Mouse (Mus musculus) left cerebral cortex, adult 11 months (tissue): ENCODE results near the gene Txndc9.
"Not testable (repeated sequence)": the region's sequence is repeated elsewhere in the genome, so short reads cannot be mapped to it uniquely, and the experiment has no call there.

Experiments used
- DNase-seq: peaks from one replicate; pipeline ENCODE4 v3.0.0; 2022; ENCODE audit warnings: low spot score

The Txndc9 gene

GRCm38 (mm10) chr1:37997867-37998266, at the start of gene Txndc9, which contains the start of gene Eif5b:
Gene Txndc9 (minus strand): TSS chr1:37997893.
Gene Eif5b (plus strand): TSS chr1:37998010.
- DNase-seq, result peak; percentile 94

- DNase-seq, result no peak
Observed at GRCm38 (mm10) chr1:38038898-38039297, 41.2 kb upstream of the Txndc9 start.

DNA sequence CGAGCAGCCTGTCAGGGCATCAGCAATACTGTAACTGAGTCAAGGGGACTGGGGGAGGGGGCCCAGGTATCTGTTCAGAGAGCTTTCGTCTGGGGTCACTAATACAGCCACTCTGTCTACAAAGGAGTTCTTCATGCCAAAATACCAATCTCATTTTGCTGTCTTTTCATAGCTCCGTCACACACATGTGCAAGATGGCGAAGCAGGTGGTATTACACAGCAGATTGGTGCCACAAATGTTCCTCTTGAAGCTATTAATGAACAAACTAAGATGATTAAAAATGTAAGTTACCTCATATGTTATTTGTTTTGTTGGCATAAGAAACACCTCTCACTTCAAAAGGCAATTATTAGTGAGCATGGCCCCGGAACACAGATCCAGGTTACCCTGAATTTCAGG, 39.7 kb upstream of the Txndc9 start:
- DNase-seq, result no peak

DNA sequence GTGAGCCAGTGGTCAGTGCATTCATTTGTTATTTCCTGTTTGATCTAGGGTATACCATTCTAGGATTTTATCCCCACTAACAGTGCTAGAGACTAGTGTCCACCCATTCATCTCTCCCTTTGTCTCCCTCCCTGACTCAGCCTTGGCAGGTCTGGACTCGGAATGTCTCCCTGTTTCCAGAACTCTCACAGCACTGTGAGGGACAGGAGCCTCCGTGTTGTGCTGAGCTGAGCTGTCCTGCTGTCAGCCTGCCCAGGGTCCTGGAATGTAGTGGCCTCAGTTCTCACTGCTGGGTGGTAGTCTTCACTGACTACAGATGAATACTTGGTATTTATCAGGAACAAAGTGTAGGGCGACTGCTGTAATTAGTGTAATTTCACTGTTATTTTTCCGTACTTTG, 37.8 kb upstream of the Txndc9 start:
- DNase-seq, result no peak

- DNase-seq, result no peak
Observed at GRCm38 (mm10) chr1:38031391-38031790, 33.7 kb upstream of the Txndc9 start.

GRCm38 (mm10) chr1:38027301-38027700, 29.6 kb upstream of the Txndc9 start:
- no peak for DNase-seq

- no peak for DNase-seq
Observed at GRCm38 (mm10) chr1:38014551-38015203, 17.0 kb upstream of the Txndc9 start.

- DNase-seq, result no peak
Observed at GRCm38 (mm10) chr1:38012509-38012908, 14.8 kb upstream of the Txndc9 start.

GRCm38 (mm10) chr1:38012104-38012503, 14.4 kb upstream of the Txndc9 start:
- no peak for DNase-seq

- no peak for DNase-seq
Observed at GRCm38 (mm10) chr1:38011647-38012046, 14.0 kb upstream of the Txndc9 start.

DNA sequence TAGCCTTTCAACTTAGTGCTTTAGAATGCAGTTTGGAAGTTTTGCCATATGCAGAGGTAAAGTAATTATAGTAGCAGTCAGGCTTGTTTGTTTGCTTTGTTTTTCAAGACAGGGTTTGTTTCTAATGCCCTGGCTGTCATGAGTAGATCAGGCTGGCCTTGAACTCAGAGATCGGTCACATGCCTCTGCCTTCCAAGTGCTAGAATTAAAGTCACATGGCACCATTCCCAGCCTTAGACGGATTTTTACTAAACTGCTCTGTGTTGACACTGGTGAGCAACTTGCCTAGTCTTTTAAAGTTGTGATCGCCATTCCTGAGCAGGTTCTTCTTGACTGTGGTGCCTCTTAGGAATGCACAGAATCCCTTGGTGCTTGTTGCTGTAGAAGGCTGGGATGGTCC, 9.0 kb upstream of the Txndc9 start:
- no peak for DNase-seq

DNA sequence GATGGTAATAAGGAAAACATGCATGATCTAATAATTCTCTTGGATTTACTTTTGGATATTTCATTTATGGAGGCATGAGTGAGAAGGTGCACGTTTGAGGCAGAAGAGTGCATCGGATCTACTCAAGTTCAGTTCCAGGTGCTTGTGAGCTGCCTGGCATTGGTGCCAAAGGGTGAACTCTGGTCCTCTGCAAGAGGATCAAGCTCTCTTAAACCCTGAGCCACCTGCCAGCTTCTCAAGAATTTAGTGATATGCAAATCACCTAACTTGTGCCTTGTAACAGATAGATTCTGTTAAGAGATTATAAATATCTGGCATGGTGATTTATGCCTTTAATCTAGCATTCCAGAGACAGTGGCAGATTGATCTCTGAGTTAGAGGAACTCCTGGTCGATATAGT, 5.4 kb upstream of the Txndc9 start:
- DNase-seq, result no peak

DNA sequence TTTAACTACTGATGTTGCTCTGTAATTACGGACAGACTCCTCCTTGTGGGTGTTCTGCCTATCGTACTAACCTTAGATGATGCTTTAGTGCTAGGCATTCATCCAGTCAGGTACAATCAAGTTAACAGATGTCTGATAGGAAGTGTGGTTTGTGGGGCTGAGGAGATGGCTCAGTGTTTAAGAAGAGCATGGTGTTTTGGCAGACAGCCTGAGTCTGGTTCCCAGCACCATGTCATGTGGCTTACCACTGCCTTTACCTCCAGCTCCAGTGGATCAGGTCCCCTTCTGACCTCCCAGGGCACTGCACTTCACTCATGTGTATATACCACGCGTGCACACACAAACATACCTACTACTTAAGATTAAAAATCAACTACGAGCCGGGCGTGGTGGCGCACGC, 4.3 kb upstream of the Txndc9 start:
- no peak for DNase-seq

- DNase-seq, result no peak
Observed at GRCm38 (mm10) chr1:38000844-38001243, 3.2 kb upstream of the Txndc9 start.

- DNase-seq, result no peak
Observed at GRCm38 (mm10) chr1:37999552-37999951, 1.9 kb upstream of the Txndc9 start.

GRCm38 (mm10) chr1:37998371-37999199, 892 bp upstream of the Txndc9 start:
- no peak for DNase-seq

- DNase-seq, result peak; percentile 98
Observed at GRCm38 (mm10) chr1:37996877-37997484, 712 bp downstream of the Txndc9 start.

DNA sequence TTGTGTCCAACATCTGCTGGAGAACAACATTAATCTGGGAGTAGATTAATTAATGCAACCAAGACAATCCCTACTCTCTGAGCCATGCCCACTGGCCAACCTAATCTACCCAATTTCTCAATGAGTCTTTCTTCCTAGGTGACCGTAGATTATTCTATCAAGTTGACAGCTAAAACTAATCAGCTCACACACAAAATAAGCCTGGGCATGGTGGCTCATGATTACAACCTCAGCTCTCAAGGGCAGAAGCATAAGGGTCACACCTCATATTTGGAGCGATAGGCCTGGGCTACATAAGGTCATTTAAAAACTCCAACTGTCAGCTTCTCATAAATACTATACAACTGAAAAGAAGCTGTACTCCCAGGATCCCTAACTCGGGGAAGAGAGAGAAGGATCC, 1.5 kb downstream of the Txndc9 start:
- DNase-seq, result no peak

DNA sequence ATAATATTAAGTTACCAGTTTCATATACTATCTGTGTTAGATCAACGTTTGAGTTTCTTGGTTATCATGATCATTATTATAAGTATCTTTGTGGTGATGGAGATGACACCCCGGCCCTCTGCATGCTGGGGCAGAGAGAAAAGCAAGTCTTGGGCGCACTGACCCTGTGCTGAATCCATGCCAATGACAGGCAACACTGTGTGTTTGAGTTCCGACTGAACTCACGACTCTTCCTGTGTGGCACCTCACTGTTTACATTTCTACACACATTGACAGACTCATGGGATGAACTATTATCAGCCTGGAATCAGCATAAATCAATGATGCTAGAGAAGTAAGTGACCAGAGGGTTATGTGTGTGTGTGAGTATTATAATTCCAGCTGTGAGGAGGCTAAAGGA, 9.8 kb downstream of the Txndc9 start:
- DNase-seq, result no peak

DNA sequence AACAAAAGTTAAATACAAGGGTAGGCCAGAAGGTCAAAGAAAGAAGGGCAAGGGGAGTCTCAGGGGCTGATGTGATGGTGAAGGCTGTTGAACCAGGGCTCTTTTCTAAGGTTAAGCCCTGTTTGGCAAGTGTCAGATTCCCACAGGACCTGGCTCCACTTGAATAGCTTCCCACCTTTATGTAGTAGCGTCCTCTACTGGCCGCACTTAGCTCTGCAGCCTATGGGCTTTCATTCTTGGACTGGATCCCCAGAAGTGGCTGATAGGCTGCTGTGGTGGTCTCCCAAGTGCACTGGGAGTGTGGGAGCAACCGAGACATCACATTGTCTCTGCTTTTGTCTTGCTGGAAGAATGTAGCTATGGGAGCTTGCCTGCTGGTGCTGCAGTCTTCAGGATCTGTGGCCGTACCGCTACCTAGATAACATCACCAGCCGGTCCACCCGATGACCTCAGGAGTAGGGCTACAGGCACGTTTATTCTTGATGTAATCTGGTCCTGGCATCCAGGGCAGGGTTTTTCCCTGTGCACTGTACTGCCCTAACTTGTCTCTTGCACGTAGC, 11.8 kb downstream of the Txndc9 start:
- no peak for DNase-seq

- no peak for DNase-seq
Observed at GRCm38 (mm10) chr1:37984326-37984725, 13.4 kb downstream of the Txndc9 start.

- DNase-seq, result no peak
Observed at GRCm38 (mm10) chr1:37977303-37977702, 20.4 kb downstream of the Txndc9 start.

DNA sequence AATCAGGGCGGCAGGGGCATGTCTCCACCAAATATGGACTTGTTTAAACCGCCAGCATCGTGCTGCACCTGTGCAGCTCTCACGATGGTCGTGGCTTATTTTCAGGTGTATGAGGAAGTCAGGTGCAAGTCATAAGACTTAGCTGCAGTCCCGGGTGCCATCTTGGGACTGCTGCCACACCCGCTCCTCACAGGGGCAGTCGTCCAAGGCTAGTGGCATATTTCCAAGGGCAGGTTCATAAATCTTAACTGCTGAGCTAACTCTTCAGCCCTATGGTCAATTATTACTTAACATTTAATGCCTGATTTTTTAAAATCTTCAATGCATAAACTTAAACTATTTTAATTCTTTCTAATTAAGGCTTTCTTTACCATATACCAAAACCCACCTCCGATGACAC, 21.0 kb downstream of the Txndc9 start:
- DNase-seq, result not testable (repeated sequence)
